In genomic region chr17:14178475-14178874, GRCm38 (mm10) we compare ENCODE assay signal across 15 mouse cellular contexts. TPM values are rescaled to one million over a fixed set of nuclear protein-coding genes. Genes with fewer than 3 reads are reported as not detected.
DNase-seq lines count a peak whose midpoint lies in the region; ATAC-seq and TF ChIP-seq lines count a peak whose summit lies in the region.
"Had no signal": no experiment of that assay in that cellular context is flagged by ENCODE, and none has a peak within 500 bp of the region (broad histone marks: within the 10 kb centered on the region; RNA-seq: fewer than 3 reads in every experiment).

No protein-coding gene starts in this region.

- no peak for TF ChIP-seq CTCF in Patski (IDR thresholded peaks at IDR 0.05)

- in situ Hi-C loops in Patski (cut with MboI; ENCODE audit: low pct_unique_long_range_greater_than_20kb): no loop called here

- no peak for DNase-seq in hindbrain, embryonic 10.5 days (ENCODE audit: low spot score)
- no peak for DNase-seq in Patski (ENCODE audit: low read depth, low spot score)
- DNase-seq in kidney, adult 18-20 months: peak; percentile 67
- DNase-seq in kidney, postnatal 14 days: peak; percentile 75
- DNase-seq in adrenal gland, postnatal 4 days (ENCODE audit: low spot score in 2 of 2): no peak
- DNase-seq in heart, postnatal 25 days (ENCODE audit: low spot score): no peak
- DNase-seq: cerebellum, postnatal 10 days; thymus, postnatal 14 days had no signal

- CTCF ChIA-PET in Patski (lab: Charles Lee): interaction anchor here (1.1 to 2.2 kb wide), 2 partner anchors 9 to 28 kb away, joined by 4 to 10 read pairs; no protein-coding TSS in a partner anchor

- H3K27ac ChIP-seq in hindbrain, embryonic 15.5 days (replicated peaks): no peak overlapping the region
- H3K27ac ChIP-seq in hindbrain, embryonic 10.5 days: no peak overlapping the region
- no peak overlapping the region for H3K27ac ChIP-seq in midbrain, embryonic 15.5 days
- H3K27ac ChIP-seq: limb, embryonic 13.5 days had no signal

- no peak overlapping the region for H3K9ac ChIP-seq in hindbrain, embryonic 15.5 days
- H3K9ac ChIP-seq in midbrain, embryonic 15.5 days: no peak overlapping the region
- H3K9ac ChIP-seq: heart, embryonic 12.5 days; limb, embryonic 13.5 days had no signal

- H3K36me3 ChIP-seq in hindbrain, embryonic 15.5 days: no peaks in the 10 kb centered on the region
- no peaks in the 10 kb centered on the region for H3K36me3 ChIP-seq in hindbrain, embryonic 10.5 days
- H3K36me3 ChIP-seq in midbrain, embryonic 15.5 days (replicated peaks): no peaks in the 10 kb centered on the region
- H3K36me3 ChIP-seq: heart, embryonic 12.5 days; limb, embryonic 13.5 days had no signal

- no peak overlapping the region for H3K4me3 ChIP-seq in hindbrain, embryonic 15.5 days
- H3K4me3 ChIP-seq in hindbrain, embryonic 10.5 days: no peak overlapping the region
- no peak overlapping the region for H3K4me3 ChIP-seq in midbrain, embryonic 15.5 days
- H3K4me3 ChIP-seq: heart, embryonic 12.5 days; limb, embryonic 13.5 days had no signal

- H3K27me3 ChIP-seq in hindbrain, embryonic 15.5 days: no peaks in the 10 kb centered on the region; the same call in 1 of the 2 replicates
- no peaks in the 10 kb centered on the region for H3K27me3 ChIP-seq in hindbrain, embryonic 10.5 days (ENCODE audit: insufficient read depth, poor library complexity, severe bottlenecking)
- no peaks in the 10 kb centered on the region for H3K27me3 ChIP-seq in Patski
- H3K27me3 ChIP-seq in midbrain, embryonic 15.5 days (replicated peaks): no peaks in the 10 kb centered on the region
- H3K27me3 ChIP-seq: limb, embryonic 13.5 days had no signal

- no peaks in the 10 kb centered on the region for H3K4me1 ChIP-seq in hindbrain, embryonic 15.5 days (replicated peaks)
- peaks cover 13% of the 10 kb centered on the region for H3K4me1 ChIP-seq in hindbrain, embryonic 10.5 days (replicated peaks)
- peaks cover 7% of the 10 kb centered on the region; the same call in 1 of the 2 replicates for H3K4me1 ChIP-seq in midbrain, embryonic 15.5 days

- intact Hi-C loops in heart, postnatal 25 days (cut with DNase I): no loop called here

- WGBS in hindbrain, embryonic 15.5 days: 36% methylated on average over 4 of the region's 4 CpGs
- 42% methylated on average over 4 of the region's 4 CpGs for WGBS in hindbrain, embryonic 10.5 days
- 26% methylated on average over 4 of the region's 4 CpGs for WGBS in midbrain, embryonic 15.5 days

- no peaks in the 10 kb centered on the region for H3K9me3 ChIP-seq in hindbrain, embryonic 15.5 days
- H3K9me3 ChIP-seq in hindbrain, embryonic 10.5 days: no peaks in the 10 kb centered on the region
- no peaks in the 10 kb centered on the region for H3K9me3 ChIP-seq in midbrain, embryonic 15.5 days
- H3K9me3 ChIP-seq: heart, embryonic 12.5 days; limb, embryonic 13.5 days; megakaryocyte, embryonic 14.5 days had no signal

- 0 out of 2 replicates have a peak, but pooled peaks have one; percentile 37 for ATAC-seq in hindbrain, embryonic 15.5 days (ENCODE audit: low FRiP score, low read depth)
- ATAC-seq in Patski: peak; percentile 78
- no peak for ATAC-seq in midbrain, embryonic 15.5 days (replicated peaks)
- ATAC-seq: forebrain, embryonic 16.5 days had no signal

- no peak overlapping the region for H3K4me2 ChIP-seq in hindbrain, embryonic 15.5 days
- no peak overlapping the region for H3K4me2 ChIP-seq in midbrain, embryonic 15.5 days
- H3K4me2 ChIP-seq: heart, embryonic 12.5 days; limb, embryonic 13.5 days had no signal

- POLR2A ChIA-PET in Patski (lab: Charles Lee): interaction anchor here (0.9 kb wide), 1 partner anchor 24 kb away, joined by 3 read pairs; no protein-coding TSS in a partner anchor

RNA-seq across cellular contexts. Expression of gene Dact2, which starts 25.6 kb away (rescaled TPM):
- polyA plus RNA-seq in hindbrain, embryonic 15.5 days (2015; fragmentation: Nextera tagmentation; extraction: Ambion mirVana): 2.0 and 2.4 TPM in 2 replicates
- polyA plus RNA-seq in hindbrain, embryonic 10.5 days (2016; fragmentation: Nextera tagmentation; extraction: Ambion mirVana): 0.33 and 0.46 TPM in 2 replicates
- 22.1 TPM for polyA plus RNA-seq in Patski (2021)
- 1 to 10 TPM; 2.4 to 9.2 TPM for total RNA-seq in adrenal gland, postnatal 4 days (2021)
- polyA plus RNA-seq in midbrain, embryonic 15.5 days (2015; fragmentation: Nextera tagmentation; extraction: Ambion mirVana): 1.7 and 2.9 TPM in 2 replicates
- total RNA-seq in heart, postnatal 25 days (2021): 1 to 10 TPM in 1 of 2 experiments, under 1 TPM in 1; 0.92 to 1.8 TPM
- total RNA-seq: hematopoietic stem cell, adult 5-6 weeks had no signal

Comparison
In these comparisons a context has a peak if more than half of its experiments do, and no peak if none do; other contexts are left out.
1. DNase-seq: peak in kidney, adult 18-20 months (single experiment) and kidney, postnatal 14 days (single experiment); none in hindbrain, embryonic 10.5 days (single experiment), Patski (single experiment), adrenal gland, postnatal 4 days (0 of 2) and heart, postnatal 25 days (single experiment).